Mouse (Mus musculus): ENCODE data around the gene Phf5a. TPM values are rescaled to one million over a fixed set of nuclear protein-coding genes. Genes with fewer than 3 reads are reported as not detected.

Phf5a gene
- polyA plus RNA-seq (2014; fragmentation: Nextera tagmentation; extraction: Ambion mirVana), result 179 and 197 TPM in 2 replicates

DNA sequence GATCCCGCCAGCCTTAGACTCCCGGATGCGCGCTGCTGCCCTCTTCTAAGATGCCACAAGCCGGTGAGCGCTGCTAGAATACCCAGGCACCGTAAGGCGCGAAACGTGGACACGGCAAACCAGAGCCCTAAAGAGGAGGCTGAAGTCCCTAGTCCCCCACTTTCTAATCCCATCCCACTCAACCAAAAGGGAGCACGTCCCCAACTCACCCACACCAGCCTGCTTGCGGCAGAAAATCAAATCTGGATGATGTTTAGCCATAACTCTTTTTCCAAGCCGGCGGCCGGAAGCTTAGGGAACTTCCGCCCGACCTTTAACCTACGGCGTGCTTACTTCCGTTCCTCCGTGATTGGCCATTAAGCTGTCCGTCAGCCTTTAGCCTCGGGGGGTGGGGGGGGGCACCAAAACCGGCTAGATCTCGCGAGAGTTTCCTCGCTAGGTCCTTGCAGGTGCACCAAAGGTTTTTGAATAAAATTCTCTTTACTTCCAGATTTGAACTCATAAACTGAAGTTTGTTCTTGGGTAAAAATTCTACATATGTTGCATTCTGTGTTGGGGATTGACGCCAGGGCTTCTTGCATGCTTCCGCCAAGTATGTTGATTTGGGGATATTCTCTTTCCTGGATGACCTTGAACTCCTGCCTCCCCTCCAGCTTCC, at the start of gene Phf5a:
Gene Phf5a, minus strand, starts transcription at position 308 of the 658 bp plus-strand sequence.
- H3K4me1 ChIP-seq (ENCODE audit: control insufficient read depth, insufficient read depth, low read length), result peaks cover 11% of the 10 kb centered on the region
- WGBS, result under 1% methylated on average over 30 of the region's 30 CpGs

DNA sequence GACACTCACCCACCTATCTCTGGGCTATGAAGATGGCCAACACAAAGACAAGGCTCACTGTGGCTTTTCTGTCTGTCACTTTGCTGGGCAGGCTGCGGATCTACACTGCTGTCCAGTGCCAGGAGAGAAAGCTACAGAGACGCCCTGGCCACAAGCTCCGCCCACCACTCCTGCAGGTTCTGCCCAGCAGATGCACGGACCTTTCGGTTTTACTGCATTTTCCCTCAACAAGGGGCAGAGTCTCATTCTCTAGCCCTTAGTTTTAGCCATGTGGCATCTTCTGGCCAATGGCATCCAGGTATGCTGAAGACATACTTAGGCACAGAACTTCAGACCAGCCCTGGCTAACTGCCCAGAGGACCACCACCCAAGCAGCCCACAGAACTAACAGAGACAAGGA, 49.5 kb upstream of the Phf5a start:
- Histone ChIP-seq H3K27ac (ENCODE audit: low read depth, low read length) (no peak overlapping the region), H3K4me2 (no peak overlapping the region), H3K4me3 (ENCODE audit: low read depth, low read length) (no peak overlapping the region), H3K36me3 (ENCODE audit: control insufficient read depth, insufficient read depth, low read length) (no peaks in the 10 kb centered on the region; the same call in 1 of the 2 replicates), H3K9me3 (ENCODE audit: control insufficient read depth, low read length) (no peaks in the 10 kb centered on the region), H3K9ac (ENCODE audit: low read length) (no peak overlapping the region), H3K4me1 (ENCODE audit: control insufficient read depth, insufficient read depth, low read length) (peaks cover 11% of the 10 kb centered on the region), H3K27me3 (ENCODE audit: control insufficient read depth, insufficient read depth, low read length) (no peaks in the 10 kb centered on the region)
- 76% methylated on average over 5 of the region's 5 CpGs for WGBS
- DNase-seq (ENCODE audit: low spot score, missing footprints) (no peak), ATAC-seq (ENCODE audit: low FRiP score) (no peak)

More for the DNA sequence above, at the start of gene Phf5a:
- Histone ChIP-seq H3K9ac (ENCODE audit: low read length) (peak within 1 kb of the TSS; percentile 89), H3K36me3 (ENCODE audit: control insufficient read depth, insufficient read depth, low read length) (peaks cover 23% of the 10 kb centered on the region), H3K4me2 (peak within 1 kb of the TSS; percentile 82), H3K9me3 (ENCODE audit: control insufficient read depth, low read length) (no peaks in the 10 kb centered on the region), H3K27me3 (ENCODE audit: control insufficient read depth, insufficient read depth, low read length) (no peaks in the 10 kb centered on the region), H3K27ac (ENCODE audit: low read depth, low read length) (peak within 1 kb of the TSS; percentile 93), H3K4me3 (ENCODE audit: low read depth, low read length) (peak within 1 kb of the TSS; percentile 96)
- DNase-seq (ENCODE audit: low spot score, missing footprints), result peak; percentile 99
- peak; percentile 92 for ATAC-seq (ENCODE audit: low FRiP score)

DNA sequence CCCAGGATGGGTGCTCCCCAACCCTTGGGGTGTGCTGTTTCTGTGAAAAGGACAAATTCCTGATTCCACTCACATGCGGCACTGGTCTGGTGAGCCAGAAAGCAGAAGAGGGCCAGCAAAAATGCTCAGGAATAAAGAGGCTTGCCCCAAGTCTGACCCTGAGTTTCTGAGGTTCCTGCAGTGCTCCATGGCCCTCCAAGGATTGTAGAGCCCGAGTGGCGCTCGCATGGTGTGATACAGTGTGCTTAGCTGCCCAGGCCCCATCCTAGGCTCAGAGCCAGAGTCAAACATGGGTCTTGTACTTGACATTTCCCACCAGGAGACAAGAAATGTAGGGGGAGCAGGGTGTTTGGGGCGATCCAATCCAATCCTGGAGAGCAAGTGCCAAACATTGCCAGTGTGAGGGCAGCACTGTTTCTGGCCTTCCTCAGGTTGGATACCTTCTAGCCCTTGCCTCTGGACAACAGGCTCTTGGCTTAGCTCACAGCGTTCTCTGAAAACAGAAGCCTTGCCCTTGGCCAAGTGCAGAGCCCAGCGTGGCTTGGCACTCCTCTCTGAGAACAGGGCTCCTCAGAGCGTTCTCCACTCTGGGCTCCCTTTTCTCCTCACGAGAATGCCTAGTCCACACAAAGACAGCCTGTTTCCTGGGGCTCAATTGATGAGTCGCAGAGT, 49.0 kb upstream of the Phf5a start:
- H3K9me3 ChIP-seq (ENCODE audit: control insufficient read depth, low read length), result no peaks in the 10 kb centered on the region
- H3K4me3 ChIP-seq (ENCODE audit: low read depth, low read length), result no peak overlapping the region
- no peak overlapping the region for H3K9ac ChIP-seq (ENCODE audit: low read length)
- no peaks in the 10 kb centered on the region; the same call in none of the 2 replicates for H3K36me3 ChIP-seq (ENCODE audit: control insufficient read depth, insufficient read depth, low read length)
- no peak overlapping the region for H3K27ac ChIP-seq (ENCODE audit: low read depth, low read length)
- peaks cover 11% of the 10 kb centered on the region for H3K4me1 ChIP-seq (ENCODE audit: control insufficient read depth, insufficient read depth, low read length)
- H3K4me2 ChIP-seq, result no peak overlapping the region
- no peaks in the 10 kb centered on the region for H3K27me3 ChIP-seq (ENCODE audit: control insufficient read depth, insufficient read depth, low read length)
- ATAC-seq (ENCODE audit: low FRiP score) (no peak), DNase-seq (ENCODE audit: low spot score, missing footprints) (no peak)
- 89% methylated on average over 10 of the region's 10 CpGs for whole genome bisulfite sequencing

DNA sequence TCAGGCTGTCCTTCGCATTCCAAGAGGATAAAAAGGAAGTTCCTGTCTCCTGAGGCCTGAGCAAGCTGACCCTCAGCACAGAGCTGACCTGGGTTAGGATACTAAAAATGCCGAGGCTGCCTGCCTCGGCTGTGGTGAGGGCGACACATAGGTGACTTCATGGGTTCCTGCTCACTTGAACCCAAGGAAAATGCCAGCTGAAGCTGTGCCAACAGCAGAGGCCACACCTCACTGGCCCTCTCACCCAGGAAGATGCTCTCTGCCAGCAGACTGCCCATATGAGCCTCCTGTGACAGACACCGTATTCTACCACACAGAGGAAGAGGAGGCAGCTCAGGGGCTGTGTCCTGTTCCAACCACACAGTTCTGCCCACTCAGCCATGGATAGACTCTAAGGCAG, 47.4 kb upstream of the Phf5a start:
- H3K9me3 ChIP-seq (ENCODE audit: control insufficient read depth, low read length), result no peaks in the 10 kb centered on the region
- H3K27ac ChIP-seq (ENCODE audit: low read depth, low read length), result no peak overlapping the region
- no peak for DNase-seq (ENCODE audit: low spot score, missing footprints)
- H3K4me3 ChIP-seq (ENCODE audit: low read depth, low read length), result no peak overlapping the region
- H3K36me3 ChIP-seq (ENCODE audit: control insufficient read depth, insufficient read depth, low read length), result peaks cover 5% of the 10 kb centered on the region
- 86% methylated on average over 5 of the region's 5 CpGs for WGBS
- no peaks in the 10 kb centered on the region; the same call in 1 of the 2 replicates for H3K4me1 ChIP-seq (ENCODE audit: control insufficient read depth, insufficient read depth, low read length)
- no peak overlapping the region for H3K9ac ChIP-seq (ENCODE audit: low read length)
- H3K27me3 ChIP-seq (ENCODE audit: control insufficient read depth, insufficient read depth, low read length), result no peaks in the 10 kb centered on the region
- ATAC-seq (ENCODE audit: low FRiP score), result no peak
- H3K4me2 ChIP-seq, result no peak overlapping the region

DNA sequence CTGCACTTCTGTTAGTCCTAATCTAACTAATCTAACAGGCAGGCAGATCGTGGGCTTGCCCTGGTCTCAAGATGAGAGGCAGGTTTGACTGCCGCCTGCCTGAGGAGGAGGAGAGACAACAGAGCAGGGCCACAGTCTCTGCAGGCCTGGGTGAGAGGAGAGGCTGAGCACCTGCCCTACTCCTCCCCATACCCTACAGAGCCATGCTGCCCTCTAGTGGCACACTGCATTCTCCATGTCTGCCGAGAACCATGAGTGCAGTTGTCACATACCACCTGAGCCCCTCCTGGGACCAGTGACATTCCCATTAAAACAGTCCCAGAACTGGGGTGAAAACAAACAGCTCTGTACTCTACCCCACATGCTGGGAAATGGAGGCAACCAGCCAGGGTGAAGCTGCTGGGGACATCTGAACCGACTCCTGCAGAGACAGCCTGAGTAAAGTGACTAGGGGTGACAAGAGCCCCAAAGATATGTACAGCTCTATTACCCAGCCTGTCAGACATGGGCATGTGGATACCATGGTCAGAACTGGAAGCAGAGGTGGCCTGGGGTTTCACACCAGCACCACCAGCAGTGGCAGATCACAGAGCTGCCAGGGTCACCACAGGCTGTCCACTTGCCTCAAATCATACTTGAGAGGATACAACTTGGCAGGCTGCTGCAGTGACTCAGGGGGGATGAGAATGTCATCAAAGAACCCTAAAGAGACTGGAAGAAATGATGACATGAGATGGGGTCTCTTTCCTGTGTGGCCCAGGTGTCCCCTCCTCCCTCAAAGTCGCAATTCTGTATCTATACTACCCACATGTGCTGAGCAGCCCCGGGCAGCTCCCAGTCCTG, 46.1 kb upstream of the Phf5a start:
- Histone ChIP-seq H3K4me1 (ENCODE audit: control insufficient read depth, insufficient read depth, low read length) (no peaks in the 10 kb centered on the region), H3K4me3 (ENCODE audit: low read depth, low read length) (no peak overlapping the region), H3K27ac (ENCODE audit: low read depth, low read length) (no peak overlapping the region), H3K36me3 (ENCODE audit: control insufficient read depth, insufficient read depth, low read length) (peaks cover 10% of the 10 kb centered on the region), H3K9ac (ENCODE audit: low read length) (no peak overlapping the region), H3K27me3 (ENCODE audit: control insufficient read depth, insufficient read depth, low read length) (no peaks in the 10 kb centered on the region), H3K9me3 (ENCODE audit: control insufficient read depth, low read length) (no peaks in the 10 kb centered on the region), H3K4me2 (no peak overlapping the region)
- peak; percentile 62; the same call in 1 of the 2 replicates for ATAC-seq (ENCODE audit: low FRiP score)
- peak; percentile 90 for DNase-seq (ENCODE audit: low spot score, missing footprints)
- 59% methylated on average over 6 of the region's 6 CpGs for WGBS

DNA sequence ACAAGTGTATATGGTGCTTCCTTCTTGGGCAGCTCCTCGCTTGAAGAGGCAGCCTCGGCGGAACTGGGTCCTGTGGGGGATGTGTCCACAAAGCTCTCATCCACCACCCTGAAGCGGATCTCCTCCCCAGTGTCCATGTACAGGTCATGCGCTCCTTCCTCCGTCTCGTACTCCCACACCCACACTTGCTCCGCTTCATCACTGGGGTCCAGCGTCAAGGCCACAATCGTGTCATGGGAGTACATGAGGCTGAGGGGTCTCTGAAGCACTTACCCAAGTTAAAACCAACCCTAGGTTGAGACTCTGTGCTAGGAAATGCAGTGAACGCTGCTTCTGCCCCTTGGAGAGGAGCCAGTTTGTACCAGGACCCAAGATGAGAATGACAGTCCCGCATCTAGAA, 45.5 kb upstream of the Phf5a start:
- H3K36me3 ChIP-seq (ENCODE audit: control insufficient read depth, insufficient read depth, low read length), result peaks cover 13% of the 10 kb centered on the region
- no peak overlapping the region for H3K9ac ChIP-seq (ENCODE audit: low read length)
- no peaks in the 10 kb centered on the region for H3K27me3 ChIP-seq (ENCODE audit: control insufficient read depth, insufficient read depth, low read length)
- no peak overlapping the region for H3K4me3 ChIP-seq (ENCODE audit: low read depth, low read length)
- no peak overlapping the region for H3K4me2 ChIP-seq
- 93% methylated on average over 12 of the region's 12 CpGs for WGBS
- H3K9me3 ChIP-seq (ENCODE audit: control insufficient read depth, low read length), result no peaks in the 10 kb centered on the region
- ATAC-seq (ENCODE audit: low FRiP score) (no peak), DNase-seq (ENCODE audit: low spot score, missing footprints) (no peak)
- no peaks in the 10 kb centered on the region for H3K4me1 ChIP-seq (ENCODE audit: control insufficient read depth, insufficient read depth, low read length)
- no peak overlapping the region for H3K27ac ChIP-seq (ENCODE audit: low read depth, low read length)

DNA sequence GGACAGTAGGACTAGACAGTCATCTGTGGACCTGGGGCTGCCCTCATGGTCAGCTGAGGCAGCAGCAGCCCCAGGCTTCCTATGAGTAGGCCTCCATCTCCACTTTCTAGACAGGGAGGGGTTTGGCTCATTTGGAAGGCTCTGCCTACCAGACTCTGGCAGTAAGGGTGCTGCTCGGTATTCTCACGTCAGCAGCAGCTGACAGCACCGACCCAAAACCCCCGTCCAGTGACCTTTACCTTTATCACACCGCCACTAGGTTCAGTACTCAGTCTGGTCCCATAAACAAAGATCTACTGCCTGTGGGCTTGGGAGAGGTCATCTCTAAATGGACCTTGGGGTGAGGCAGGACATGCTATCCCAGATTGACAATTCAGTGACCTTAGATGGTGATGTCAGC, 44.0 kb upstream of the Phf5a start:
- no peak overlapping the region for H3K9ac ChIP-seq (ENCODE audit: low read length)
- ATAC-seq (ENCODE audit: low FRiP score) (no peak), DNase-seq (ENCODE audit: low spot score, missing footprints) (no peak)
- no peak overlapping the region for H3K4me2 ChIP-seq
- WGBS, result 87% methylated on average over 5 of the region's 5 CpGs
- H3K9me3 ChIP-seq (ENCODE audit: control insufficient read depth, low read length), result no peaks in the 10 kb centered on the region
- H3K27ac ChIP-seq (ENCODE audit: low read depth, low read length), result no peak overlapping the region
- H3K27me3 ChIP-seq (ENCODE audit: control insufficient read depth, insufficient read depth, low read length), result no peaks in the 10 kb centered on the region
- peaks cover 13% of the 10 kb centered on the region for H3K36me3 ChIP-seq (ENCODE audit: control insufficient read depth, insufficient read depth, low read length)
- H3K4me3 ChIP-seq (ENCODE audit: low read depth, low read length), result no peak overlapping the region
- no peaks in the 10 kb centered on the region for H3K4me1 ChIP-seq (ENCODE audit: control insufficient read depth, insufficient read depth, low read length)

DNA sequence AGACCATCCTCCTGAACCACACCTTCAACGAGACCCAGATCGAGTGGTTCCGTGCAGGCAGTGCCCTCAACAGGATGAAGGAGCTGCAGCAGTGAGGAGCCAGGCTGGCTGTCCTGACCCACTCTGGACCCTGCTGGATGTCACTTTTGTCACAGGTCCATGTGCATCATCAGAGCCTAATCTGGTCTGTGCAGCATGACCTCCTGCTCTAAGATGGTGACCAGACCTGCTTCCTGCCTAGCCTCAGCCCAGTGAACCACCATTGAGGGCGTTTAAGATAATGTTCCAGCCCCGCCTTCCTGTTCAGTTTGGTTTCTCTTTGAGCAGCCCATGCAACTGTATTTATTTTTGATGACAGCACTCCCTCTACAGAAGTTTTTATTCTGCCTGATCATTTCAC, 43.0 kb upstream of the Phf5a start:
- Histone ChIP-seq H3K4me1 (ENCODE audit: control insufficient read depth, insufficient read depth, low read length) (no peaks in the 10 kb centered on the region), H3K4me2 (no peak overlapping the region), H3K27ac (ENCODE audit: low read depth, low read length) (no peak overlapping the region), H3K4me3 (ENCODE audit: low read depth, low read length) (no peak overlapping the region), H3K9me3 (ENCODE audit: control insufficient read depth, low read length) (no peaks in the 10 kb centered on the region), H3K9ac (ENCODE audit: low read length) (no peak overlapping the region), H3K27me3 (ENCODE audit: control insufficient read depth, insufficient read depth, low read length) (no peaks in the 10 kb centered on the region), H3K36me3 (ENCODE audit: control insufficient read depth, insufficient read depth, low read length) (peaks cover 17% of the 10 kb centered on the region)
- no peak for ATAC-seq (ENCODE audit: low FRiP score)
- 87% methylated on average over 5 of the region's 5 CpGs for WGBS
- no peak for DNase-seq (ENCODE audit: low spot score, missing footprints)

DNA sequence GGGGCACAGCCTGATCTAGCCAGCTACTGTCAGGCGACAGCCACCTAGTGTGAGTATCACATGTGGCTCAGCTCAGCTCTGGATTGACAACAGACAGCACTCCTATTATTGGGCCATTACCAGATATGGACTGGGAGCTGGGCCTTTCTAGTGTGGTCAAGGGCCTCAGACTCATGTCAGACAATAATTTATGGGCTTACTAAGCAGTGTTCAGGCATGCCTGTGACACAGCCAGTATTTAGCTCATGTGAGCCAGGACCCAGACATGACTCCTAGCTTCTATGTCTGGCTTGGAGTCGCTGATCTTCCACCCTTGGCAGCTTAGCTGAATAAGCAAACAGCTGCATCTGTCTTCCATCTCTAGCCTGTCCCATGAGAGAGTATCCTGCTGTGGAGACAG, 40.8 kb upstream of the Phf5a start:
- DNase-seq (ENCODE audit: low spot score, missing footprints), result no peak
- Histone ChIP-seq H3K4me3 (ENCODE audit: low read depth, low read length) (no peak overlapping the region), H3K9me3 (ENCODE audit: control insufficient read depth, low read length) (no peaks in the 10 kb centered on the region), H3K4me2 (no peak overlapping the region), H3K4me1 (ENCODE audit: control insufficient read depth, insufficient read depth, low read length) (no peaks in the 10 kb centered on the region), H3K27ac (ENCODE audit: low read depth, low read length) (no peak overlapping the region), H3K27me3 (ENCODE audit: control insufficient read depth, insufficient read depth, low read length) (no peaks in the 10 kb centered on the region), H3K9ac (ENCODE audit: low read length) (no peak overlapping the region), H3K36me3 (ENCODE audit: control insufficient read depth, insufficient read depth, low read length) (peaks cover 21% of the 10 kb centered on the region)
- no peak for ATAC-seq (ENCODE audit: low FRiP score)
- 73% methylated on average over 2 of the region's 2 CpGs for WGBS
